Mouse (Mus musculus) spleen, embryonic (tissue): Measurements from ENCODE around the gene Fubp1.

Experiments
- CTCF ChIA-PET: fragments of 350-600 bp; sonication (Branson Sonifier 250); formaldehyde crosslinking; loops from one replicate; lab custom pipeline; 2022; lab: Charles Lee

The Fubp1 gene

DNA sequence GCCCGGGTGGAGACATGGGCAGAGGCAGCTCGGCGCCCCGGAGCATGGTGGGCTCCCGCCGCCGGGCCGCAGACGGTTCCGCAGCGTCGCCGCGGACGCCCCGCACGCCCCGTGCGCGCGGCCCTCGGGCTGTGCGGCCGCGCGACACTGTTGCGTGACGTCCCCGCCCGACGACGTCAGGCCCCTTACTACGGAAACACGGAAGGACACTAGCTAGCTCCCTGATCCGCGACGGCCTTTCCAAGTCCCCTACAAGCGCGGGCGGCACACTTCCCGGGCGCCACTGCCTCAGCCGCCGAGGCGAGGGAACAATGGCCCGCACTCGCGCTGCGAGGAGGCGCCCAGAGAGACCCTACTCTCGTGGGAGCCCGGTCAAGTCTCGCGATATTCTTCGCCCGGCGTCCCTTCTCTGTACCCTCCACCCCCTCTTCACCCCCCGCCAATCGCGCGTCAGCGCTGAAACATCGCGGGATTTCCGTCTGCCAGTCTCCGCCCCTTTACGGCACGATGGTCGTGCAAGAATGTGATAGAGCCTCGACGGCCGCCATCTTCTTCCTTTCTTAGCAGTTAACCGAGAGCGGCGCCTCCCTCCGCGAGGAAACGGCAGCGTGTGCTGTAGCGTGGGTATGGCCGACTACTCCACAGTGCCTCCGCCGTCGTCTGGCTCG lies at the start of gene Fubp1, which contains the start of gene Dnajb4:
TSS of gene Fubp1 (plus strand) at position 456 of the 668 bp plus-strand sequence.
TSS of gene Dnajb4 (minus strand) at position 336 of the 668 bp plus-strand sequence.
- CTCF ChIA-PET, result interaction anchor here (1.8 kb wide), 1 partner anchor 17 kb away, joined by 5 read pairs; no protein-coding TSS in a partner anchor

DNA sequence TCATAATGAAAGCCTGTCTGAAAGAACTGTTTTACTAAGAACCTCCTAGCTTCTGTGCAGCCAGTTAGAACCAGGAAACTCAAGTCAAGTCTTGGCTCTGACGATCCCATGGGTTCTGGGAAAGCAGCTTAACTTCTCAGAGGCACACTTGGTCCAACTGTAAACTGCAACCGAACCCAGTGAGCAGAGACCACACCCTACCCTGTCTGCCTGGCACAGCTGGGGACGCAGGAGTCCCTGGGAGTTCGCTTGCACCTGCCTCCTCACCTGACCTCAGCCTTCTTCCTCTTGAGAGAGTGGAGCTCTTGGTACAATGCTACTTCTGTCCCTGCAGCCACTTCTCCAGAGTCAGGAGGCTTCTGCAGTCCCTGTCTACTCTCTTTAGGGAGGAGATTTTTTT lies 49.6 kb upstream of the Fubp1 start:
- CTCF ChIA-PET, result no interaction called here

GRCm38 (mm10) chr3:152163320-152163719 lies 46.9 kb upstream of the Fubp1 start:
- CTCF ChIA-PET, result no interaction called here

GRCm38 (mm10) chr3:152165014-152165350 lies 45.2 kb upstream of the Fubp1 start:
- CTCF ChIA-PET, result no interaction called here

- CTCF ChIA-PET, result no interaction called here
Observed at GRCm38 (mm10) chr3:152165351-152166098, 44.7 kb upstream of the Fubp1 start.

DNA sequence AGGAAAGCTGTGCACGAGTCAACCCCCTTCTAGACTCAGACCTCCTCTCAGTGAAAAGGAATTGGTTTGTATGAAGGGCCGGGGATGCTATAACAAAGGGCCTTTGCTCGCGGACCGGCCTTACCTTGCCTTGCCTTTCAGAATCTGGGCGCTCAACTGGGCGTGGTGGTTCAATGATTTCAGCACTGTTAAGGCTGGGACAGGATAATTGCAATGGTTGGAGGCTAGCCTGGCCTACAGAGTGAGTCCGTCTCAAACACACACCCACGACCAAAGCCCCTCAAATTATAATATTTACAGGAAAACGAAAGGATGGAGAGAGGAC lies 44.2 kb upstream of the Fubp1 start, which contains the start of gene Gipc2:
TSS of gene Gipc2 (minus strand) at position 132 of the 325 bp plus-strand sequence.
- CTCF ChIA-PET, result no interaction called here

DNA sequence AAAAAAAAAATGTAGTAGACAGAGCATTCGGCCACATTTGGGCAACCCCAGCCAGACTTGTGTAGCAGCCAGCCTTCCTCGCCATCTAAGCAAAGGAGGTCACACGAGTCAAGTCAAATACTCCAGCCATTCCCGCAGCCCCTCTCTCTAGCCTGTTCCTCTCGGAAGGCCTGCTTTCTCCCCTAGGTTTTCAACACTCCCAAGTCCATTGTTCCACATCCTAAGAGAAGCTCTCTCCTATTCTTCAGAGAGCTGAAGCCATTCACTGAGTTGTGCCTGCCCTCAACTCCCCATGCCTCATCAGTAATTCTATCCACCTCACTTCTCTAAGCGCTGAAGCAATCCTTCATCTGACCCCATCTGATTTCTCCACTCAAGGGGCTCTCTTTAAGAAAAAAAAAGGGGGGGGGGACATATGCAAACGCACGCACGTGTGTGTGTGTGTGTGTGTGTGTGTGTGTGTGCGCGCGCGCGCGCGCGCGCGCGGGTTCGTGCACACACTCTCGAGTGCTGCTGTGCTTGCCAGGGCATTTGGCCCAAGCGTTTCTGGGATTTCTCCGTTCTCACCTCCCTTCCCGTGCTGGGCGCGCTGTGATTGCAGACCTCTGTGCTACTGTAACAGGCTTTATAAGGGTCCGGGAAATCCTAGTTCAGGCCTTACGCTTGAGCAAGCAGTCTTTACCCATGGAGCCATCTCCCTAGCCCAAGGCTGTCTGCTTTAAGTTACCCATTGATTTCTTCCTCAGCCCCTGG lies 43.3 kb upstream of the Fubp1 start:
- CTCF ChIA-PET, result no interaction called here

- CTCF ChIA-PET, result no interaction called here
Observed at GRCm38 (mm10) chr3:152168007-152168406, 42.2 kb upstream of the Fubp1 start.

GRCm38 (mm10) chr3:152170407-152170806 lies 39.8 kb upstream of the Fubp1 start:
- CTCF ChIA-PET, result no interaction called here

DNA sequence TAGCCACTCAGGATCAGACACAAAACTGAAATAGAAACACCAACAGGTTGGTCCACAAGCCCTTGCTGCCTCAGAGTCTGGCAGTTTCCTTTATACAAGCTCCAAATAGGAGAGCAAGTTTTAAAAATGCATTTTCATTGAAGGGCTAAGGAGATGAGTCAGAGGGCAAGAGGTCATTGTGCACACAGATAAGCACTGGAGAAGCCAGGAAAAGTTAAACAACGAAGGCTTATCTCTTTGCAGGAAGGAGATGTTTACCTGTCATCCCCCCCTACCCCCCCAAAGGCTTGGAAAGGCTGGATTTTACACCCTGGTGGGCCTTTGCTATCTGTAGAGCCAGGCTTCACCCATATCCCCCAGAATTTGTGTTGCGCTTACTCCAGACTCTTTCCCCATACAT lies 39.0 kb upstream of the Fubp1 start:
- CTCF ChIA-PET, result no interaction called here

GRCm38 (mm10) chr3:152171862-152172261 lies 38.4 kb upstream of the Fubp1 start:
- CTCF ChIA-PET, result no interaction called here

- CTCF ChIA-PET, result no interaction called here
Observed at GRCm38 (mm10) chr3:152172322-152172935, 37.8 kb upstream of the Fubp1 start.

- CTCF ChIA-PET, result no interaction called here
Observed at GRCm38 (mm10) chr3:152178816-152179215, 31.4 kb upstream of the Fubp1 start.

DNA sequence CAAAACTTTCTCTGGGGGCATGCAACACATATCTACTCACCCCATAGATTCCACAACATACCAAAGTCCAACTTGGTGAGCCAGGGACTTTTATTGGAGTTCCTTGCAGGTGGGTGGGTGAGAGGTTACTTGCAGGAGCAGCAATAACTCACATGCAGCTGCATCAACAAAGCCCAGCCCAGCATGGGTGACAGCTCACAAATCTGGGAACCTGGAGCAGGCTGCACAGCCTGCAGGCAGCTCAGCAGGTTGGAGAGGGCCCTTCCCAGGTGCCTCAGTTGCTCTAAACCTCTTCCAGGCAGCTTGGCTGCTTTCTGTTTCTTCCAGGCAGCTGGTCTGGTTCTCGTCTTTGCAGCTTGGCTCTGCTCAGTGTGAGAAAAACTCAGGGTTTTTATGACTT lies 30.9 kb upstream of the Fubp1 start:
- CTCF ChIA-PET, result no interaction called here

DNA sequence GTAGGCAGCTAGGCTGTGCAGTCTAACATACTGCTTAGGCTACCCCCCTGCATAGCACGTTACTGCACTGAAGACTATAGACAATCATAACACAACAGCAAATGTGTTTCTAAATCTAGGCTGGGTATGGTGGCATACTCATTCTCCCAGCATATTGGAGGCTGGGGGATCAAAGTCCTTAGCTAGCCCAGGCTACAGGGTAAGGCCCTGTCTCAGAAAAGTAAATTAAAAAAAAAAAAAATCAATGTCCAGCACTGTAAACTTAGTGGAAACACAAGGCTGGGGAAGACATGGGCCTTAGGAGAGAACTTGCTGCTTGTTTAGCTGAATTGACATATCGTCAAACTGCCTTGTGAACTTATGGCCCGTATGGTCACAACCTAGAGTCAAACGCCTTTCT lies 29.6 kb upstream of the Fubp1 start:
- CTCF ChIA-PET, result interaction anchor here (0.6 kb wide), 1 partner anchor 67 kb away, joined by 3 read pairs; no protein-coding TSS in a partner anchor

GRCm38 (mm10) chr3:152183522-152183921 lies 26.7 kb upstream of the Fubp1 start:
- CTCF ChIA-PET, result interaction anchor here (0.7 kb wide), 1 partner anchor 33 kb away, joined by 4 read pairs; no protein-coding TSS in a partner anchor

GRCm38 (mm10) chr3:152186106-152186505 lies 24.1 kb upstream of the Fubp1 start:
- CTCF ChIA-PET, result no interaction called here

DNA sequence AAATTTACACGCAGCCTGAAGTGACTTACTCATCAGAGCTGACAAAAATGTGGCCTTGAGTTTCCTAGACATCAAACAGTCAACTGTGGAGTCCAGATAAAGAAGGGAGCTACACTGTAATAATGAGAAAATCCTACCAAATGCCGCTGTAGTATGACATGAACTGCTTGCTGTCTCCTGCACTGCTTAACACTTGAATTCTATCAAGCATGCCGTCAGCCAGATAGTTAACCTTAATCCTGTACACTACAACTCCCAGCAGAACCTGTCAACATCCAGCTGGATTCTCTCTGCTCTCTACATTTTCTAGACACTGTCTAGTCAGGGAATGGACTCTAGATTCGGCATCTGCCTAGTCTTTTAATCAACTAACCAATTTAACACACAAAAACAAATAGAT lies 20.9 kb upstream of the Fubp1 start:
- CTCF ChIA-PET, result no interaction called here

DNA sequence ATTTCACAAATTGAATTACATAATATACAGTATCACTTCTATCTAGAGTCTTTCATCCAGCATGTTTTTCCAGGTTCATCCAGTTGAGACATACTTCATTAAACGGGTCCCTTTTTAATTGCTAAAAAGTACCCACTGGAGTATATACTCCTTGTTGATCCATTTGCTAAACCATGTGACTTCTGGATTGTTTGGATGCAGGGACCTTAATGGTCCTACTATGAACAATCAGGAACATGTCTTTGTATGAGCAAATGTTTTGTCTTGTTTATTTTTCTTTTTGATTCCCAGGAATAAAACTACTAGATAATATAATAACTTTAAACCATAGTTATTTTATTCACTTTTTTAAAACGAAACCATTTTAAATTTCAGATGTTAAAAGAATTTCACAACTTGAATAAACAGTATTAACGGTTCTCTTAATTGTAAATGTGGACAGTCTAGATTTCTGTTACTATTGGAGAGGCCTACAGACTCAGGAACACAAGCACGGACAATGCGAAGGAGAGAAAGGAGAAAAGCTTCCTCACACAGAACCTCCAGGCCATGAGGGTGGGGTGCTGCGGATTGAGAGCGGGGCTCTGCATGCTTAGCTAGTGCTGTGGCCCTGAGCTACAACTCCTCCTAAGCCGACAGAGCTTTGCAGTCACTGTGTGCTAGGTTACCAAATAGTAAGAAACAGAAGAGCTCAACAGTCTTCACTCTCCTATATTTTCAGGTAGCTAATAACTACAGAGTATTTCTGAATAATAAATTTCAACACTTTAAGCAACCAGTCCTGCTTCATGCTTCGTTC lies 19.3 kb upstream of the Fubp1 start:
- CTCF ChIA-PET, result no interaction called here

GRCm38 (mm10) chr3:152191791-152192237 lies 18.4 kb upstream of the Fubp1 start:
- CTCF ChIA-PET, result interaction anchor here (1.9 kb wide), 1 partner anchor 19 kb away, joined by 5 read pairs; the partner anchor contains the start of gene Fubp1
